Mouse (Mus musculus) testis, adult 10 weeks (tissue): ENCODE data around the gene Gm15446. TPM values are rescaled to one million over a fixed set of nuclear protein-coding genes. Genes with fewer than 3 reads are reported as not detected.

Source experiments
- polyA plus RNA-seq: library from polyadenylated mRNA; stranded (reverse); fragments of 350-450 nt; fragmentation: Illumina TruSeq; extraction: RNeasy Lipid Tissue Mini Kit (QIAGEN cat#74804); gene quantifications from one replicate; pipeline ENCODE4 v1.2.3, GENCODE M21; 2014; ENCODE audit warnings: low read depth, low replicate concordance

Gene Gm15446
- 43.5 TPM for polyA plus RNA-seq

GRCm38 (mm10) chr5:109923261-109924071 lies at the start of gene Gm15446:
Gene Gm15446, plus strand, starts transcription at chr5:109923400.

Other genes starting within 250 kb of the Gm15446 start
- 0.71 TPM for gene 5430403G16Rik, start 232.4 kb upstream of the Gm15446 start, polyA plus RNA-seq
- 4.8 TPM for gene 4930522L14Rik, start 171.5 kb upstream of the Gm15446 start, polyA plus RNA-seq
- 40.7 TPM for gene Zfp932, start 73.1 kb downstream of the Gm15446 start, polyA plus RNA-seq
- gene Gm17655, start 149.1 kb downstream of the Gm15446 start, polyA plus RNA-seq: 5.9 TPM
- gene Gm35315, start 171.0 kb downstream of the Gm15446 start, polyA plus RNA-seq: 1.4 TPM
- 0.10 TPM for gene Plcxd1, start 176.6 kb downstream of the Gm15446 start, polyA plus RNA-seq
- not detected for gene Gtpbp6, start 184.8 kb downstream of the Gm15446 start, polyA plus RNA-seq
- gene Zfp605, start 186.7 kb downstream of the Gm15446 start, polyA plus RNA-seq: 3.8 TPM
- 60.8 TPM for gene Chfr, start 212.4 kb downstream of the Gm15446 start, polyA plus RNA-seq